Mouse (Mus musculus) MEL (cell line): ENCODE measurements at regions not wholly inside any gene's neighbourhood (a gene's known extent, or its start where the extent isn't known, plus 50 kb on each side); places are given as distances from the start of the nearest gene placed in this dataset.

Experiments
- CTCF ChIP-seq, 3 experiments: IDR thresholded peaks in 2 of 3; conservative IDR thresholded peaks in 1 of 3; 2 replicates each; pipeline ENCODE4 v1.5.1; 2011 to 2012; ENCODE audit warnings: low read length in 3 of 3, low read depth in 2 of 3, mild to moderate bottlenecking in 2 of 3, improper control_type of control experiment in 1 of 3, inconsistent platforms in 1 of 3, mixed read lengths in 1 of 3, moderate library complexity in 1 of 3; ENCODE audit not compliant: control insufficient read depth in 1 of 3, insufficient read depth in 1 of 3, poor library complexity in 1 of 3, severe bottlenecking in 1 of 3
- POLR2A ChIP-seq, 2 experiments: IDR thresholded peaks; 2 replicates each; pipeline ENCODE4 v1.6.1; 2011 to 2012; ENCODE audit warnings: low read length in 2 of 2, mild to moderate bottlenecking in 2 of 2, control low read depth in 1 of 2, improper control_type of control experiment in 1 of 2, low read depth in 1 of 2, moderate library complexity in 1 of 2; ENCODE audit not compliant: control insufficient read depth in 1 of 2, insufficient read depth in 1 of 2, poor library complexity in 1 of 2

DNA sequence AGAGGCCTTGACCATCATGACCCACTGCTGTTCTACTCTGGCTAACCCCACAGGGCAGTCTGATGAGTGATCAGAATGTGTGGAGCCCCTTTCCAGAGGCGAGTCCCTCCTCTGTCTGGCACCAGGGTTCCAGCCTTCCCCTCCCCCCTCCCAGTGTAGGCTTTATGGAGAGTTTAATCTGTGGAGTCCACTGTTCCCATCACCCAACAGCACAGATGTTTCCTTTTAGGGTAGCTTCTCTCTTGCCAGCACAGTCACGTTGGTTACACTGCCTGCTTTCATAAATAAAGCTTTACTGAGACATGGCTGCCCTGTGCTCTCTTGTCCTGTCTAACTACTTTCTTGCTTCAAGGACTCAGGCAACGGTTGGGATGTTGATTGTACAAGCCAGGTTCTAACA is 76.9 kb upstream of the Sulf2 start:
- TF ChIP-seq CTCF (IDR thresholded peaks at IDR 0.05 in 2 of 3, conservative IDR thresholded peaks at IDR 0.05 in 1 of 3; ENCODE audit: control insufficient read depth in 1 of 3, insufficient read depth in 1 of 3, low read depth in 2 of 3, low read length in 3 of 3, poor library complexity in 1 of 3, severe bottlenecking in 1 of 3) (no peak), POLR2A (IDR thresholded peaks at IDR 0.05; ENCODE audit: control insufficient read depth in 1 of 2, insufficient read depth in 1 of 2, low read depth in 1 of 2, low read length in 2 of 2, poor library complexity in 1 of 2) (no peak)
